Mouse (Mus musculus): Measurements from ENCODE around the gene Acp1.

The Acp1 gene

DNA sequence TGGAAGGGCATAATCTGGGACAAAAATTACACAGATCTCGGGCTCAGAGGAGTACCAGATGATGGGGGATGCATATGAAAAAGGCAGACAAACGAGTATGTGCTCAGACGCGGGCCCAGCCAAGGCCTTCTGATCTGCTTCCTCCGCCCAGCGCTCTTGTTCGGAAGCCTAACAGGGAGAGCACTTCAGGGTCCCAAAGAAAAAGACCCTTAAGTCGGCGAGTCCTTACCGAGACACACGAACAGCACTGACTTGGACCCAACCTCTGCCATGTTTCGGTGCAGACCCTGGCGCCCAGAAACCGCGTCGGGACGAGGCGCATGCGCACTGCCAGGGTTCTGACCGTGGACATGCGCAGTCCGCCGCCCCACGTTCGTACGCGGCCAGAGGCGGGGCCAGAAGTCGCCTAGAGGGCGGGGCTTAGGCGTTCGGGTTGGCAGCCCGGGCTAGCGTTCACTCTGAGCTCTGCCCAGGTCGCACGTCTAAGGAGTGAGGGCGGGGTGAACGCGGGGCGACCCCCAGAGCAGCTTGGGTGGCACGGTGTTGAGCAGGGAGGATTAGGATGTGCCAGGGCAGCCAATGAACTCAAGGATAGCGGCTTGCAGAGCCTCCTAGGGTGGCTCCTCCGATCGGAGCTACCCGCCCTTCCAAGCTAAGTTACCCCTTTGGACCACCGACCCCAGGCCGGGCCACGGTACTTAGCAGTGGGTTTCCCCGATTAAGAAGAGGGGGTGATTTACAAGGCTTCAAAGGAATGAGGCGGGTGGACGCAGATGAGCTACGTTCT lies at the start of gene Acp1, which contains the start of gene Sh3yl1:
Gene Acp1 (minus strand): TSS at position 329 of the 787 bp plus-strand sequence.
Gene Sh3yl1 (plus strand): TSS at position 408 of the 787 bp plus-strand sequence.
- DNase-seq (ENCODE audit: low spot score): peak; percentile 96

DNA sequence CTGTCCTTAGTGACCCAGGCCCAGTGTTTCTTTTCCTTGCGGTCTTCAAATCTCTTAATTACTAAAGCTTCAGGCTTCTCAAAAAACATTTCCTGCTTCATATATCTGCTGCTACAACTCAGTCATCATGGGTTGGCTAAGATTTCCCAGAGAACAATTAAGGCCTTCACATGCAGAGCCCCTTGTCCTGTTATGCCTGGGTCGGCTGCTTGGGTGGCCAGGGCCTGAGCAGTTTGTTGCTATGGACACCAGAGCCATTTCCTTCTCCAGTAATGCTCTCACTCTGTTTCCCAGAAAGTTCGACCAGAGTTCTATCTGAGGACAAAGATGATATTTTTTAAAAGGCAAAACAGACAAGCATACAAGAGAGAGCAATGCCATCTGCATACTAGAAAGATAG lies 32.8 kb upstream of the Acp1 start:
- DNase-seq (ENCODE audit: low spot score): no peak

DNA sequence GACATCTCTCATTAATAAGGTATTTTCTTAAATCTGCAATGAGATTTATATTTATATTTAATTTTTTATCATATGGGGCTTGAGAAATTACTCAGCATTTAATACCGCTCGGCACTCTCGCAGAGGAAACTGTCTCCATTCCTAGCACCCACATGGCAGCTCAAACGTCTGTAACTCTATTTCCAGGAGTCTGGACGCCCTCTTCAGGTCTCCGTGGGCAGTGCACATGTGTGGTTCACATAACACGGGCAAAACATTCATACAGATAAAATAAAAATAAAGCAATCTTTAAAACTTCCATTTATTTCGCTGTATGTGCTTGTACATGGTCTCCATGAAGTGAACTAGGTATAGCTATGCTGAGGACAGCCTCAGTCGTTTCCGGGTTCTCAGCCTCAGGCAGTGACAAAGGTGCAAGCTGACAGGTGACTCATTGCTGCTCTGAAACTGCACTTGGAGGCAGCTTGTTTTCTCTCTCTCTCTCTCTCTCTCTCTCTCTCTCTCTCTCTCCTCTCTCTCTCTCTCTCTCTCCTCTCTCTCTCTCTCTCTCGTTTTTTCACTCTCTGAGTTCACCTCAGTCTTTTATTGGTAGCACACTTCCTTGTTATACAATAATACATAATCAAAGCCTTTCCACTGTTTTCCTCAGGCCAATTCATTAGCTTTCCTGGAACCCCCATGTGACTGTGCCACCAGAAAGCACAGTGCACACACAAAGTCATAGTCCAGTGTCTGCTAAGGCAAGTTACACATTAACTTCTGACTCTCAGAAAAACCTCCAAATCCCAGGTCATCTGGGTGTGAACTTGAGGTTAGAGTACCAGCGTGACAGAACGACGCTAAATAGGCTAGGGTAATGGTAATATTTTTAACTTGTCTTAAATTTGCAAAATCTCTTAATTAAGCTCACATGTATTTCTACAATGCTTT lies 31.9 kb upstream of the Acp1 start:
- DNase-seq (ENCODE audit: low spot score): no peak

DNA sequence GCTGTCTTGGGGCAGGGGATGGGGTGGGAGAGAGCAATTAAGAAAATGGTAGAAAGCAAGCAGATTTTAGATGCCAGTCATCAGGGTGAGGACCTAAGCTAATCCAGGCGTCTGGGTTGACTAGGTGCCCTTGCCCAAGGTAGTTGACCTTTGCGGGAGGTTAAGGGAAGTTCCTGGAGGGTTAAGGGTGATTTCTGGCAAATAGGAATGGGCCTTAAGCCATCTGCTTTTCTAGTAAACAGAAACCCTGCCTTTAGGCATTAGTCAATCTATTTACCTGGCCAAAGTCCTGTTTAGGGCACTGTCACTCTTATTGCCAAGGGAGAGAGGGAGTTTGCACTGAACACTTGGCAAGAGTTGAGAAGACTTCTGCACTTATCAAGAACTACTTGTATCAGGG lies 25.5 kb upstream of the Acp1 start:
- no peak for DNase-seq (ENCODE audit: low spot score)

DNA sequence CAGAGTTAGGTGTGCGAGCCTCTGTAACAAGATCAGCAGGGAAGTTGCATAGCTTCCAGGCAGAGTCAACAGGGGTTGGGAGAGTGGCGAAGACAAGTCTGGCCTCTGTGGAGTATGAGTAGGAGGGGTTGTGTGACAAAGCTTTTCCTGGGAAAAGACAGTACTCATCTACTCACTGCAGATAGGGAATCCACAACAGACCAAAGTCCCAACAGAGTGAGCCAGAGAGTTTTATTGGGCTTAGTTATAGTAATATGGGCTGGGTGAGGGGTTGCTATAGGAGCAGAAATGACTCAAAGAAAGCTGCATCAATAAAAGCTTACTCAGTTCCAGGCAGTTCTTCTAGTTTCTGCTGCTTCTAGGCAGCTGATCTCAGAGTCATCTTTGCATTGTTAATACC lies 21.9 kb upstream of the Acp1 start:
- no peak for DNase-seq (ENCODE audit: low spot score)

DNA sequence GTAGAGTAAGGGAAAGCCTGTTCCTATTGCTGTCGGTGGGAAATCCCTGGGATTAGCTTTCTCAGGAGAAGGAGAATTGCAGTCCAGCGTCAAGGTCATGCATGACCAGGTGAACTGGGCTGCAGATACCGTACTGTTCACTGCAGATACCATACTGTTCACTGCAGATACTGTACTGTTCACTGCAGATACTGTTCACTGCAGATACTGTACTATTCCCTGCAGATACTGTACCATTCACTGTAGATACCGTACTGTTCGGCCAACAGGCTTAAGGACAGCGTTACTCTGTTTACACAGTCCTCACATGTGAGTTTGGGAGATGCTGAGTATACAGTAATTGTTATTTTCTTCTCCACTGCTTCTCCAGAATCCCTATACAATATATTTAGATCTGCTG lies 16.8 kb upstream of the Acp1 start:
- no peak for DNase-seq (ENCODE audit: low spot score)

DNA sequence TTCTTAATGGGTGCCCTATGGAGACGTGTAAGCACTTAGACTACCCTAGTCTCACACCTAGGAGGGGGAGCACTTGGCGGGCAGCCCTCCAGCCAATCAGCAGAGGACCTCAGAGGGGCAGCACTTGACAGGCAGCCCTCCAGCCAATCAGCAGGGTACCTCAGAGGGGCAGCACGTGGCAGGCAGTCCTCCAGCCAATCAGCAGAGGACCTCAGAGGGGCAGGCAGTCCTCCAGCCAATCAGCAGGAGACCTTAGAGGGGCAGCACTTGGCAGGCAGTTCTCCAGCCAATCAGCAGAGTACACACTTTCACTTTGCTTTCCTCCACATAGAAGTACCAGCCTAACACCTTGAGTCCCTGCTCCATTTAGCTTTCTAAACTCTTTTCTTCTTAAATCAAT lies 11.0 kb upstream of the Acp1 start:
- DNase-seq (ENCODE audit: low spot score): no peak

DNA sequence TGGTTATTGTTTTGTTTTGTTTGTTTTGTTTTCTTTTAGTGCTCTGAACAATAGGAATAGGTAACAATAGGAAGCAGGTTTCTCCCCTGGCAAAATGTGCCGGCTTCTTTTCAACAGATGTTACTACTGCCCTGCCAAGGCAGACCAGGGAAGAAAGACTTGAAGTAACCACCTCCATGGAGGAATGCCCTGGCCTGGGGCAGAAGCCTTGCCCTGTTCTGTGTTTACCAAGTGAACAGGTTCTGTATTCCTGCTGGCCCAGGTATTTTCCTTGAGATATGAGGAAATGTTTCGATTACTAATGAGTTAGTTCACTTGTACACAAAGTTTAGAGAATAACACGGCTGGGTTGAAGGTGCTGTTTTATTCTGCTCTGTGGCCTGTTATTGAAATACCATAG lies 1.5 kb upstream of the Acp1 start:
- no peak for DNase-seq (ENCODE audit: low spot score)

DNA sequence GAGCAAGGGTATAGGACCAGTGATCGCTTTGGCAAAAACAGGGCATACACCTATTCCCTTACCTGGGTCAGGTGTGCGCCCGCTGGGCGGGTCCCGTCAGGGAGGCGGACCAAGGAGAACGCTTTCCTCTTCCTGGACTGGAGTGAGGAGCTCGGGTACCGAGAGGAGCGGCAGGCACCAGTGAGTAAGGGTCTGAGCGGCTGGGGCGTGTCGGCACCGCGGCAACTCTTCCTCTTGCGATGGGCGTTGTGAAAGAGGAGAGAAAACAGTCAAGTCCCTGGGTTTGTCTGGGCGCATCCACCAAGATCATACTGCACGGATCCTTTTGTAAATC lies 626 bp upstream of the Acp1 start:
- DNase-seq (ENCODE audit: low spot score): peak; percentile 57

DNA sequence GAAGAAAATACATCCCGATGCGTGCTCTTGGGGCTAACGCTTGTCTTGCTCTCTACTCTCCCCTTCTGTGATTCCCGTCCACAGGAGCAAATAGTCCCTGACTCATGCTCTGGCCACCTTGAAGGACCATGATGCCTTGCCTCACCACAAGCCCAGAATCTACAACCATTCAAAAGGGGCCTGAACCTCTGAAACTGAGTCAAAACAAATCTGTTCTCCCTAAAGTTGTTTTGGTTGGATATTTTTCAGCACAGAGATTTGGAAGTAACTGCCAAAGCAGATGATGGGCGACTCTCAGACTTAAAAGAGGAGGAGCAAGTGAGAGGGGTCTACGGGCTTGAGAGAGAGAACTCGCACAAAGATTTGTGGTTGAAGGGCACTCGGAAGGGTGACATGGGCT lies 529 bp downstream of the Acp1 start:
- DNase-seq (ENCODE audit: low spot score): no peak

DNA sequence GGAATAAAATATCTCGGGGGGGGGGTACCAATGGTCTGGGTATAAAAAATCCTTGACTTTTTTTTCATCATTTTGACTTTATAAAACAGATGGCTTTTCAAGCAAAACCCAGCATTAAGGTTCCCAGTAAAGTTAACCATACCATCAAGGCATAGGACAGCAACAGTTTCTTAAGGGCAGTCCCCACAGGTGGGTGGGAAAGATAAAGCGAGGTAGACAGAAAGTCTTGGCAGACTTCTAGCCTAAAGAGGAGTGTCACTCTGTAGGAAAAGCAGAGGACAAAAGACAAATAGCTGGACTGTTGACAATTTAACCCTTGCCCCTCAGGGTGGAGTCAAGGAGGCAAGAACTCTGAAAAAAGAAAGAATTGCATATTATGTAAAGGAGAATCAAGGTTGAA lies 1.5 kb downstream of the Acp1 start:
- DNase-seq (ENCODE audit: low spot score): no peak

DNA sequence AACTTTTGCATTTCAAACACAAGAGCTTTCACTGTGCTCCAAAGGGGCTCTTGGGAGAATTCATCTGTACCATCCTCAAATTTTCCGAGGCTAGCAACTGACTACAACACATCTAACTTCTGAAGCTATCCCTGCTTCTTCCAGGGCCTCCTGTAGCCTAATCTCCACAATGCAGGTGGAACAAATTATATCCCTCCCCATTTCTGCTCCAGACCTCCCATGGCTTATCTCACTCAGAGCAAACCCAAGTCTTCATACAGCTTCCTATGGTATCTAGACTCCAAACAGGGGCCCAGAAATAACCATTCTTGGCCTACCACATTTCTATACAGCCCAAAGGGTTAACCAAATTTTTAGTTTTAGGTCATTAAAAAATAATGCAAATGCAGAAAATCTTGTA lies 2.7 kb downstream of the Acp1 start:
- DNase-seq (ENCODE audit: low spot score): no peak

DNA sequence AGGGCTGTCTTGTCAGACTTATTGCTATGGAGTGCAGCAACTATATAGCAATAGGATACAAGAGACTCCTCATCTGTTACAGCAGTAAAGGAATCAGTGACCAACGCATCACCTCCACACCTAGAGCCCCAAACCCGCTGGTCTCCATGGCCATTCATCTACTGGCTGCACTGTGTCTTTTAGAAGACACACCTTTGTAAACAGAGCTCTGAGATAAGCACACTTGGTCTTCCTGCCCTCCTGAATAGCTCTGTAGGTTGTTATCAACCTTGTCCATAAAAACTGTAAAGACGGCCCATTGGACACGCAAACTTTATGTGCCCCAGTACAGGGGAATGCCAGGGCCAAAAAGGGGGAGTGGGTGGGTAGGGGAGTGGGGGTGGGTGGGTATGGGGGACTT lies 14.3 kb downstream of the Acp1 start:
- no peak for DNase-seq (ENCODE audit: low spot score)

DNA sequence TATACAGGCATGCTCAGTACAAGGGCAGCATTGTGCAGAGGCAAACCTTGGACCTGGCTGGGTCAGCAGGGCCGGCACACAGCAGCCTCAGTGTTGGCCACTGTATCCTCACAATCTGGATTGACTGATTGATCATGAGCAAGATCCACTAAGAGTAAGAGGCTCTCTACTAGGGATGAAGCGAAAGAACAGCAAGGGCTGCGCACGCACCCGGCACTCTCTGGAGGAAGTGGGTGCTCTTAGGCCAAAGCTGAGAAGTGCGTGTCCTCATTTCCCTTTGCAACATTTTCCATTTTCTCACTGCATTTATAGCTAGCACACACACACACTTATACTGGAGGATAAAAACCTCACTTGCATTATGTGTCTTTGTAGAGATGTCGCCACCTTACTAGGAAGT lies 20.0 kb downstream of the Acp1 start:
- DNase-seq (ENCODE audit: low spot score): no peak

DNA sequence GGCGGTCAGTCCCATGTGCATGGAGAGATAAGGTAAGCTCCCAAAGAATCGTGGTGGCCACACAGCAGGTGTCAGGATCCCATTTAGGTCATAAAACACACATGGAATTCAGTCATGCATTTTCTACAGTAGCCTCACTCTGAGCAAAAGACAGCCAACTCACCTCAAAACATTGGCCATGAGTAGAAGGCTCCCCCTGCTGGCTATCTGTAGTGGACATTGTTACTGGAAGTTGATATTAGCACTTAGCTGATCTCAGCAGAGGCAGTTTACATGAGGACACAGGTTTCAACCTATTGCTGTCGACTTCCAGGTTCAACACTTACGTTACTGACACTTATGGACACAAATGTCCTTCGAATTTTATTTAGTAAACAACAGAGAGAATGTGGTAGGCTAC lies 21.3 kb downstream of the Acp1 start:
- no peak for DNase-seq (ENCODE audit: low spot score)

DNA sequence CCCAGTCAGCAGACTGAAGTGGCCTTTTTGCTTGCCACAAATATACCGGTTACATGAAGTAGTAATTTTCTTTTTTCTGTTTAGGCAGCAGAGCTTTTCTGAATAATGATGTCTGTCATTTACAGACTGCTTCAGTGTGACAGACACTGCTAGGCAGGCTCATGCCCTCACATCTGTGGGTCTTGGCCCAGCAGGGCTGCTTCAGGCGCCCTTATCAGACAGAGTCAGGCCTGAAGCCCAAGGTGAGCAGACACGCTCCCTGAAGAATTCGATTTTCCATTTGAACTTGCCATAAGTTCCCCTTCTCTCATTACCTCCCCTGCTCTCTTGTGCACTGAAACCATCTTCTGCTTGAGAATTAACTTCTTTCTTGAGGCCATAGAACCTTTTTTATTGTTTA lies 23.4 kb downstream of the Acp1 start:
- DNase-seq (ENCODE audit: low spot score): no peak

DNA sequence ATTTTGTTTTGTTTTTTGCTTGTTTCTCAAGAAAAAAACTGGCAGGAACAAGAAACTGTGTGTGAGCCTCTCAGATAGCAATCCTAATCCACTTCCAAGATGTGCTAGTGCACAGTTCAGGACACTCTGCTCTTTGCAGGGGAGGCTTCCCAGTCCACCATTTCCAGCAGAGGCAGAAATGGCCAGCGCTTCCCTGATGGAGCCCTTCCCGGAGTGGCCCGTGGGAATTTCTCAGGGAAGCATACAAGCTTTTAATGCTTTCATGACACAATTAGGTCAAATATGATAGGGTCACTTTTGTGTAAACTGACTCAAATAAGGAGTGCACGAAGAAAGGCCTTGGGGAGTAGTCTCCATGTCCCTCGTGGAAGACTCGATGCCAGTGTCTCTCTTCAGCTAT lies 25.5 kb downstream of the Acp1 start:
- no peak for DNase-seq (ENCODE audit: low spot score)

DNA sequence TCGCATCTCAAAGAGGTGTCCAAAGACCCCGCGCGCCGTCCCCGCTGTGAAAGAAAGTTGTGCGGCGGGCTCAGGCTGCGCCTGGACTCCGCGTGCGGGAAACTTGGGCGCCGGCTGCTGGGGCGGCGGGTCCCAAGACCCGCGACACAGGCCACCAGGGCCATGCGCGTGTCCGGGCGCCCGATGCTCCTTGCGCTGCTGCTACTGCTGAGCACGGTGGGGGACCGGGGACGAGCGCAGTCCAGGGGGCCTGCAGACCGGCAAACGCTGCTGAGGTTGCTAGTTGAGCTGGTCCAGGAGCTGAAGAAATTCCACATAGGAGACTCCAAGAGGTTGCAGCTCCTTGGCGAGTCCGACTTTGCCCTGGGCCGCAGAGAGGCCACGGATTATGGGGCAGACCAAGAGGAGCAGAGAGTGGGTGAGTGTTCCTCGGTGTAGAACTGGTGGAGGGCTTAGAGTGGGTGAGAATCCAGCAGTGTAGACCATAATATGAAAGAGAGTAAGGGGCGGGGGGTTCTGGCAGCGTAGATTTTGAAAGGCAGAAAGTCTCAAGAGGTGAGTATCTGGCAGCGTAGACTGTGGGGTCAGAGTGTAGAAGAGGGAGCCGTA lies 26.7 kb downstream of the Acp1 start:
- DNase-seq (ENCODE audit: low spot score): no peak

DNA sequence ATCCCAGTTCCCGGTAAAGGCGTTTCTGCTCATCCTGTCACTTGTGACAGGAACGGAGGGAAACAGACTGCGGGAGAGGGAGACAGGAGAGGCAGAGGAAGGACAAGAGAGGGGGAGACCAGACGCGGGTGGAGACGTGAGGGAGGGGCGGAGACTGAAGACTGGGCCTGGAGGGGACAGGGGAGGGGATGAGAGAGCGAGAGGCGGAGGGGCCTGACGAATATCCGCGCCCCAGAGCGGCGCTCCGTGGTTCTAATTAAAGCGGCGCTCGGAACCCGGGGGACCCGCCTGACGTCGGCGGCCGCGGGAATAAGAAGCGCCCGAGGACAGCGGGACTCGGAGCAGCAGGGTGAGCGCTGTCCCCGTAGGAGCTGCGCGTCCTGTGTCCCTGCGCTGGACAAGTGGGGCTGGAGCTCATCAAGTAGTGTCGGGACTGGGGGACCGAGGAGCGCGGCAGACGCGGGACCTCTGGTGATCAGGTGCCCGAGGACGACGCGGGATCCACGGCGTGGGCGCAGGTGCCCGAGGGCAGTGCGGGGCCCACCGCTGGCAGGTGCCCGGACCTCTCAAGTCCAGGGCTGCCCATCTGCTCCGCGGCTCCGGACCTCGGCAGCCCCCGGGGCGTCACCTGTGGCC lies 27.3 kb downstream of the Acp1 start, which contains the start of gene Alkal2:
Gene Alkal2 (plus strand): TSS at position 337 of the 636 bp plus-strand sequence.
- peak; percentile 11 for DNase-seq (ENCODE audit: low spot score)

DNA sequence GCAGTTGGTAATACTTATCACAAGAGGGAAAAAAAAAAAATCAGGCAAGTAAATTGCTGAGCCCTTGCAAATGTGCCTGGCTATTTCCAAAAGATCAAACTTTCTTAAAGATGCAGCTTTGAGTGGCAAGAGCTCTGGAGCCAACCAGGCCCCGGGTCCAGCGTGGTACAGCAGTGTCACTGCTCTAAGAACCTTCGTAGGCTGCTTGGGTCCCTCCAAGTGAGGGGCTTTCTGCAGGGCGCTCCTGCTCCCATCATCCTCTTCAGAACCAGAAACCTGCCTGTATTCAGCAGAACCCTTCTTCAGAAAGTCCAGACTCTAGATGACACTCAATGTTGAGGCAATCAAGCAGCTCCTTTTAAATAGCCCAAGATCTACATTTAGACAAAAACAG lies 27.8 kb downstream of the Acp1 start:
- DNase-seq (ENCODE audit: low spot score): no peak

DNA sequence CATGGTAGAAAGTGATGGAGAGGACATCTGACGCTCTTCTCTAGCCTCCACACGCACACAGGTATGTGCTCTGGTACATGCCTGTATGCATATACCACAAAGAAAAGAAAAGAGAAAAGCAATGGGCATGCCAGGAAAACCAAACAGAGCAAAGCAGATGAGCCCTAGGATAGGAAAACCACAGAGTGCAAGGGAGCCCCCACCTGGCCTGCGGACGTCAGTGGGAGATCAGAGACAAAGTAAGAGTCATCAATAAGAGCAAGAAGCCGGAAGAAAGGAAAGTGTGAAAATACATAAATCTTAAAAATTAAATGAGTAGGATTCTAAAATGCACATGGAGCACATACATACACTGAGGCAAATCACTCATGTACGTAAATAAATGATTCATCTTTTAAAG lies 31.9 kb downstream of the Acp1 start:
- DNase-seq (ENCODE audit: low spot score): no peak

DNA sequence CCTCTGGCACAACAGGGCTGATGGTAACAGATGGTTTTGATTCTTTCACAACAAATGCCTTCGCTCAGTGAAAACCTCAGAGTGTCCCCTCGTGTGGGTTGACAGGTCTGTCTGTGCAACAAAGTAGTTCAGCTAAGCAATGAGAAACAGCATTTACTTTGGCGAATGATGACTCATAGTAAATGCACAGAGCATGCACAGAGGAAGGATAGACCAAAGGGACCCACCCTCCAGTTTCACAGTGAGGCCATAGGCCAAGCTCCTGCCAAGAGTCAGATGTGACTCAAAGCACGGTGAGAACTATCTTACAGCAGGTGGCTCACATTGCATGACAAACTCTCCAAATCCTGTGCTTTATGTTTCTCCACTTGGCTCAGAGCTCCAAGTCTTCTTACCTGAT lies 45.6 kb downstream of the Acp1 start:
- no peak for DNase-seq (ENCODE audit: low spot score)
